24 mouse cellular contexts compared by ENCODE assay signal in genomic region chr13:39306851-39307250, GRCm38 (mm10).
DNase-seq lines count a peak whose midpoint lies in the region; ATAC-seq and TF ChIP-seq lines count a peak whose summit lies in the region.
"Had no signal": no experiment of that assay in that cellular context is flagged by ENCODE, and none has a peak within 500 bp of the region (broad histone marks: within the 10 kb centered on the region; RNA-seq: fewer than 3 reads in every experiment).

No protein-coding gene starts in this region.

- TF ChIP-seq CTCF in left cerebral cortex, adult 2 months (IDR thresholded peaks at IDR 0.05), result no peak

- H3K9me3 ChIP-seq in embryonic facial prominence, embryonic 15.5 days (replicated peaks), result no peaks in the 10 kb centered on the region
- H3K9me3 ChIP-seq in limb, embryonic 12.5 days, result no peaks in the 10 kb centered on the region
- H3K9me3 ChIP-seq in forebrain, embryonic 14.5 days (replicated peaks; ENCODE audit: control insufficient read depth, low read length), result no peaks in the 10 kb centered on the region
- H3K9me3 ChIP-seq: liver, embryonic 12.5 days had no signal

- H3K9ac ChIP-seq in embryonic facial prominence, embryonic 15.5 days, result no peak overlapping the region
- no peak overlapping the region for H3K9ac ChIP-seq in limb, embryonic 12.5 days (replicated peaks)
- H3K9ac ChIP-seq in forebrain, embryonic 14.5 days (ENCODE audit: low read length), result no peak overlapping the region
- H3K9ac ChIP-seq: forebrain, postnatal 0 days; liver, embryonic 12.5 days had no signal

- H3K36me3 ChIP-seq in embryonic facial prominence, embryonic 15.5 days, result no peaks in the 10 kb centered on the region
- H3K36me3 ChIP-seq in limb, embryonic 12.5 days, result no peaks in the 10 kb centered on the region
- H3K36me3 ChIP-seq in forebrain, embryonic 14.5 days (ENCODE audit: control insufficient read depth, insufficient read depth, low read length), result no peaks in the 10 kb centered on the region
- H3K36me3 ChIP-seq: liver, embryonic 12.5 days had no signal

- peak; percentile 62 for DNase-seq in 3T3-L1 (ENCODE audit: low read depth, low spot score)
- peak; percentile 11 for DNase-seq in embryo, embryonic 11.5 days (ENCODE audit: low read depth, low spot score)
- no peak for DNase-seq in forebrain, embryonic 14.5 days (ENCODE audit: low spot score)
- no peak for DNase-seq in left cerebral cortex, adult 2 months (ENCODE audit: extremely low spot score in 1 of 2, low spot score in 2 of 2)
- DNase-seq in urinary bladder, postnatal 4 days (ENCODE audit: low spot score in 2 of 2), result no peak
- DNase-seq: adrenal gland, adult 2 months; cerebellum, adult 11 months; cerebellum, adult 9-11 months; forebrain, postnatal 0 days; gastrocnemius, postnatal 36 days; kidney, adult 9 months; kidney, postnatal 14 days; lung, adult 18-20 months; lung, postnatal 10 days; thymus, adult 2 months; thymus, postnatal 4 days had no signal

- H3K4me1 ChIP-seq in embryonic facial prominence, embryonic 15.5 days, result peaks cover 17% of the 10 kb centered on the region
- peaks cover 27% of the 10 kb centered on the region for H3K4me1 ChIP-seq in limb, embryonic 12.5 days (replicated peaks)
- no peaks in the 10 kb centered on the region for H3K4me1 ChIP-seq in forebrain, embryonic 14.5 days (ENCODE audit: control insufficient read depth, insufficient read depth, low read length)
- H3K4me1 ChIP-seq: liver, embryonic 12.5 days had no signal

- no peaks in the 10 kb centered on the region for H3K27me3 ChIP-seq in embryonic facial prominence, embryonic 15.5 days
- no peaks in the 10 kb centered on the region; the same call in 1 of the 2 replicates for H3K27me3 ChIP-seq in limb, embryonic 12.5 days
- H3K27me3 ChIP-seq in forebrain, embryonic 14.5 days (replicated peaks; ENCODE audit: control insufficient read depth, insufficient read depth, low read length), result no peaks in the 10 kb centered on the region
- H3K27me3 ChIP-seq: liver, embryonic 12.5 days had no signal

- peak; percentile 73 for ATAC-seq in embryonic facial prominence, embryonic 15.5 days (ENCODE audit: insufficient number of reproducible peaks, low FRiP score, low TSS enrichment, low read depth)
- ATAC-seq in limb, embryonic 12.5 days (ENCODE audit: insufficient number of reproducible peaks, insufficient read depth, low FRiP score, low TSS enrichment, low read depth), result 0 out of 2 replicates have a peak, but pooled peaks have one; percentile 68
- ATAC-seq in forebrain, embryonic 14.5 days, result no peak
- ATAC-seq: forebrain, postnatal 0 days; hindbrain, embryonic 16.5 days; intestine, embryonic 16.5 days; liver, embryonic 12.5 days; Patski had no signal

- no peak overlapping the region for H3K4me3 ChIP-seq in embryonic facial prominence, embryonic 15.5 days (replicated peaks)
- no peak overlapping the region for H3K4me3 ChIP-seq in limb, embryonic 12.5 days (replicated peaks)
- H3K4me3 ChIP-seq in forebrain, embryonic 14.5 days (ENCODE audit: low read depth, low read length), result no peak overlapping the region
- no peak overlapping the region for H3K4me3 ChIP-seq in left cerebral cortex, adult 2 months
- H3K4me3 ChIP-seq: layer of hippocampus, adult 2 months; liver, embryonic 12.5 days had no signal

- WGBS in embryonic facial prominence, embryonic 15.5 days, result 27% methylated on average over 3 of the region's 3 CpGs
- 24% methylated on average over 3 of the region's 3 CpGs for WGBS in limb, embryonic 12.5 days
- 91% methylated on average over 3 of the region's 3 CpGs for WGBS in forebrain, embryonic 14.5 days

- no peak overlapping the region for H3K27ac ChIP-seq in embryonic facial prominence, embryonic 15.5 days (replicated peaks)
- peak overlapping the region; percentile 74; the same call in 1 of the 2 replicates for H3K27ac ChIP-seq in limb, embryonic 12.5 days
- no peak overlapping the region for H3K27ac ChIP-seq in forebrain, embryonic 14.5 days (ENCODE audit: low read depth, low read length)
- no peak overlapping the region for H3K27ac ChIP-seq in left cerebral cortex, adult 2 months
- H3K27ac ChIP-seq: layer of hippocampus, adult 2 months; liver, embryonic 12.5 days had no signal

- intact Hi-C loops in left cerebral cortex, adult 2 months (cut with DNase I), result no loop called here

- no peak overlapping the region for H3K4me2 ChIP-seq in embryonic facial prominence, embryonic 15.5 days (replicated peaks)
- H3K4me2 ChIP-seq in limb, embryonic 12.5 days, result no peak overlapping the region
- no peak overlapping the region for H3K4me2 ChIP-seq in forebrain, embryonic 14.5 days (ENCODE audit: low read length)
- H3K4me2 ChIP-seq: liver, embryonic 12.5 days; midbrain, embryonic 11.5 days had no signal

Comparison
In these comparisons a context has a peak if more than half of its experiments do, and no peak if none do; other contexts are left out.
1. DNase-seq: peak in 3T3-L1 (single experiment) and embryo, embryonic 11.5 days (single experiment); none in forebrain, embryonic 14.5 days (single experiment), left cerebral cortex, adult 2 months (0 of 2) and urinary bladder, postnatal 4 days (0 of 2).